Mouse (Mus musculus) lung, adult 2 months (tissue): Measurements from ENCODE around the gene Ms4a1.

Experiments
- CTCF ChIP-seq: fragments of 200-500 bp; IDR thresholded peaks from 2 replicates; pipeline ENCODE4 v1.5.1; 2011; ENCODE audit warnings: mild to moderate bottlenecking, low read length, control low read depth; ENCODE audit not compliant: insufficient read depth
- POLR2A ChIP-seq: fragments of 200-500 bp; IDR thresholded peaks from 2 replicates; pipeline ENCODE4 v1.6.1; 2011; ENCODE audit warnings: low read depth, mild to moderate bottlenecking, control low read depth, low read length, borderline replicate concordance; ENCODE audit errors: extremely low read depth

DNA sequence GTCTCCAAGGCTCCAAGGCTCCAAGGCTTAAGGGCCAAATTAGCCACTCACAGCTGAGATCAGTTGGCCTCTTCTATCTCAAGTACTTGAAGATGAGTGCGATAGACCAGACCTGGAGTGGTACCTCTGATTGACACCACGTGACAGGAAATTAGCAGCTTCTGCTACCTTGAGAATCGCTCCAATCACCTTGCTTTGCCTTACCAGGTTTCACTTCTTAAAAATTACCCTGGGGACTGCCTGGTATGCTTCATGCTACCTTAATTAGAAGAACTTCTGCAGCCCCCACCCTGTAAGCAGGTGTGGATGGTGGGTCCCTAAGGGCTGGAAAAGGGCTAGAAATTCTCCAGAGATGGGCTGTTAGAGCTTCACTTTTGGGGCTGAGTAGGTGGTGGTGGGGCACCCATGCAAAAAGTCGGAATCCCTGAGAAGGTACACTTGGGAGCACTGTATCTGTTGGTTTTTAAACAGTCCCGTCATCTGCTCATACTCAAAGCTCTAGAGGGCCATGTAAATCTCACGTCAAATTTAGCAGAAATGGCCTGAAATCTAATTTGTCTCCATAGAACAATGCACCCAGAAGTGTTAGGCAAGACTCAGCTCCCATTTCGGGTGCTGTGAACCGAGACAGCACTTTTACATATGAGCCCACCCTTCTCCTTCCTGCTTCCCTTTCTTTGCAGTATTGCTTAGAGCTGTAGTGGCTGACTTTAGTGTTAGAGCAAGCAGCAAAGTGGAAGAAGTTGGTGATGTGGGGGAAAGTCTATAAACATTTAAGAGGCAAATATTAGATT, at the start of gene Ms4a1:
- no peak for TF ChIP-seq CTCF
- no peak for TF ChIP-seq POLR2A
